Mouse (Mus musculus): ENCODE results near the gene Myoz2.

Myoz2 gene

GRCm38 (mm10) chr3:123007386-123007785 is 27.4 kb downstream of the Myoz2 start:
- no peak for DNase-seq (ENCODE audit: low spot score)

GRCm38 (mm10) chr3:123001053-123001452 is 33.8 kb downstream of the Myoz2 start:
- no peak for DNase-seq (ENCODE audit: low spot score)

- DNase-seq (ENCODE audit: low spot score) = no peak
These were observed 36.3 kb downstream of the Myoz2 start for GRCm38 (mm10) chr3:122998511-122998910.

- no peak for DNase-seq (ENCODE audit: low spot score)
These were observed 37.8 kb downstream of the Myoz2 start for GRCm38 (mm10) chr3:122996968-122997367.

- DNase-seq (ENCODE audit: low spot score) = no peak
These were observed 47.9 kb downstream of the Myoz2 start for GRCm38 (mm10) chr3:122986906-122987305.

- peak; percentile 54 for DNase-seq (ENCODE audit: low spot score)
These were observed 48.4 kb downstream of the Myoz2 start for GRCm38 (mm10) chr3:122986386-122986785.

GRCm38 (mm10) chr3:122985183-122985944 is 49.5 kb downstream of the Myoz2 start:
- no peak for DNase-seq (ENCODE audit: low spot score)

- peak; percentile 86 for DNase-seq (ENCODE audit: low spot score)
These were observed 50.3 kb downstream of the Myoz2 start, which contains the start of gene Usp53 for GRCm38 (mm10) chr3:122984249-122985182. Gene Usp53 (minus strand): TSS chr3:122984510.

- DNase-seq (ENCODE audit: low spot score) = peak; percentile 29
These were observed 51.0 kb downstream of the Myoz2 start for GRCm38 (mm10) chr3:122983849-122984248.

- DNase-seq (ENCODE audit: low spot score) = no peak
These were observed 58.9 kb downstream of the Myoz2 start for GRCm38 (mm10) chr3:122975964-122976363.

GRCm38 (mm10) chr3:122975363-122975762 is 59.5 kb downstream of the Myoz2 start:
- no peak for DNase-seq (ENCODE audit: low spot score)

GRCm38 (mm10) chr3:122974833-122975232 is 60.0 kb downstream of the Myoz2 start:
- DNase-seq (ENCODE audit: low spot score) = no peak

- no peak for DNase-seq (ENCODE audit: low spot score)
These were observed 62.5 kb downstream of the Myoz2 start for GRCm38 (mm10) chr3:122972126-122972822.

GRCm38 (mm10) chr3:122968391-122968790 is 66.4 kb downstream of the Myoz2 start:
- DNase-seq (ENCODE audit: low spot score) = no peak

GRCm38 (mm10) chr3:122964301-122964700 is 70.5 kb downstream of the Myoz2 start:
- no peak for DNase-seq (ENCODE audit: low spot score)
